Mouse (Mus musculus): ENCODE data around the gene Rpl31. TPM values are rescaled to one million over a fixed set of nuclear protein-coding genes. Genes with fewer than 3 reads are reported as not detected.

Gene Rpl31
- polyA plus RNA-seq, 1 experiment from 2014 or later: 453 TPM

GRCm38 (mm10) chr1:39389338-39389737, 21.7 kb downstream of the Rpl31 start:
- no peak for ATAC-seq (ENCODE audit: low FRiP score)
- Histone ChIP-seq H3K36me3 (replicated peaks) (no peaks in the 10 kb centered on the region), H3K9ac (no peak overlapping the region), H3K4me3 (replicated peaks) (no peak overlapping the region), H3K4me2 (no peak overlapping the region), H3K9me3 (no peaks in the 10 kb centered on the region), H3K4me1 (peaks cover 5% of the 10 kb centered on the region; the same call in 1 of the 2 replicates), H3K27ac (no peak overlapping the region), H3K27me3 (0 out of 2 replicates have a peak, but pooled peaks cover 5% of the 10 kb centered on the region)
- WGBS: 94% methylated on average over 11 of the region's 11 CpGs

- Histone ChIP-seq H3K27ac (no peak overlapping the region), H3K9ac (no peak overlapping the region), H3K4me1 (peaks cover 5% of the 10 kb centered on the region; the same call in 1 of the 2 replicates), H3K4me2 (no peak overlapping the region), H3K27me3 (0 out of 2 replicates have a peak, but pooled peaks cover 5% of the 10 kb centered on the region), H3K4me3 (replicated peaks) (no peak overlapping the region), H3K9me3 (no peaks in the 10 kb centered on the region), H3K36me3 (replicated peaks) (no peaks in the 10 kb centered on the region)
- 88% methylated on average over 6 of the region's 6 CpGs for WGBS
- ATAC-seq (ENCODE audit: low FRiP score): 0 out of 2 replicates have a peak, but pooled peaks have one; percentile 17
These were observed 24.0 kb downstream of the Rpl31 start for GRCm38 (mm10) chr1:39391652-39392051.

GRCm38 (mm10) chr1:39392189-39392588, 24.5 kb downstream of the Rpl31 start:
- H3K9ac ChIP-seq: no peak overlapping the region
- H3K4me1 ChIP-seq: peaks cover 5% of the 10 kb centered on the region; the same call in 1 of the 2 replicates
- H3K4me2 ChIP-seq: no peak overlapping the region
- no peak overlapping the region for H3K27ac ChIP-seq
- 55% methylated on average over 3 of the region's 3 CpGs for WGBS
- no peak overlapping the region for H3K4me3 ChIP-seq (replicated peaks)
- H3K9me3 ChIP-seq: peaks cover 1% of the 10 kb centered on the region; the same call in 1 of the 2 replicates
- H3K36me3 ChIP-seq (replicated peaks): no peaks in the 10 kb centered on the region
- 0 out of 2 replicates have a peak, but pooled peaks have one; percentile 39 for ATAC-seq (ENCODE audit: low FRiP score)
- H3K27me3 ChIP-seq: 0 out of 2 replicates have a peak, but pooled peaks cover 5% of the 10 kb centered on the region

GRCm38 (mm10) chr1:39393217-39393867, 25.7 kb downstream of the Rpl31 start:
- WGBS: 93% methylated on average over 8 of the region's 8 CpGs

GRCm38 (mm10) chr1:39394096-39394495, 26.5 kb downstream of the Rpl31 start:
- H3K36me3 ChIP-seq (replicated peaks): 0 out of 2 replicates have a peak, but pooled peaks cover 4% of the 10 kb centered on the region
- H3K27me3 ChIP-seq: 0 out of 2 replicates have a peak, but pooled peaks cover 5% of the 10 kb centered on the region
- H3K9ac ChIP-seq: no peak overlapping the region
- no peak for ATAC-seq (ENCODE audit: low FRiP score)
- peaks cover 5% of the 10 kb centered on the region; the same call in 1 of the 2 replicates for H3K4me1 ChIP-seq
- no peak overlapping the region for H3K4me3 ChIP-seq (replicated peaks)
- WGBS: 80% methylated on average over 10 of the region's 10 CpGs
- peaks cover 3% of the 10 kb centered on the region; the same call in 1 of the 2 replicates for H3K9me3 ChIP-seq
- H3K4me2 ChIP-seq: no peak overlapping the region
- H3K27ac ChIP-seq: no peak overlapping the region

More at GRCm38 (mm10) chr1:39393217-39393867, 25.7 kb downstream of the Rpl31 start:
- H3K4me1 ChIP-seq: peaks cover 5% of the 10 kb centered on the region; the same call in 1 of the 2 replicates
- H3K36me3 ChIP-seq (replicated peaks): 0 out of 2 replicates have a peak, but pooled peaks cover 4% of the 10 kb centered on the region
- no peak overlapping the region for H3K27ac ChIP-seq
- 0 out of 2 replicates have a peak, but pooled peaks cover 5% of the 10 kb centered on the region for H3K27me3 ChIP-seq
- no peak overlapping the region for H3K4me3 ChIP-seq (replicated peaks)
- H3K4me2 ChIP-seq: no peak overlapping the region
- peaks cover 3% of the 10 kb centered on the region; the same call in 1 of the 2 replicates for H3K9me3 ChIP-seq
- no peak for ATAC-seq (ENCODE audit: low FRiP score)
- H3K9ac ChIP-seq: no peak overlapping the region

GRCm38 (mm10) chr1:39394650-39395049, 27.0 kb downstream of the Rpl31 start:
- WGBS: 82% methylated on average over 3 of the region's 3 CpGs

GRCm38 (mm10) chr1:39396347-39396746, 28.7 kb downstream of the Rpl31 start:
- Histone ChIP-seq H3K27ac (no peak overlapping the region), H3K27me3 (no peaks in the 10 kb centered on the region), H3K4me1 (no peaks in the 10 kb centered on the region), H3K9ac (no peak overlapping the region), H3K4me2 (no peak overlapping the region), H3K9me3 (peaks cover 3% of the 10 kb centered on the region; the same call in 1 of the 2 replicates), H3K36me3 (replicated peaks) (0 out of 2 replicates have a peak, but pooled peaks cover 4% of the 10 kb centered on the region), H3K4me3 (replicated peaks) (no peak overlapping the region)
- 88% methylated on average over 4 of the region's 4 CpGs for WGBS
- ATAC-seq (ENCODE audit: low FRiP score): no peak

More at GRCm38 (mm10) chr1:39394650-39395049, 27.0 kb downstream of the Rpl31 start:
- Histone ChIP-seq H3K9ac (no peak overlapping the region), H3K9me3 (peaks cover 3% of the 10 kb centered on the region; the same call in 1 of the 2 replicates), H3K36me3 (replicated peaks) (0 out of 2 replicates have a peak, but pooled peaks cover 4% of the 10 kb centered on the region), H3K27ac (no peak overlapping the region), H3K4me3 (replicated peaks) (no peak overlapping the region), H3K4me2 (no peak overlapping the region), H3K27me3 (0 out of 2 replicates have a peak, but pooled peaks cover 5% of the 10 kb centered on the region), H3K4me1 (peaks cover 5% of the 10 kb centered on the region; the same call in 1 of the 2 replicates)
- no peak for ATAC-seq (ENCODE audit: low FRiP score)

- Histone ChIP-seq H3K27ac (no peak overlapping the region), H3K27me3 (no peaks in the 10 kb centered on the region), H3K4me2 (no peak overlapping the region), H3K9me3 (peaks cover 3% of the 10 kb centered on the region; the same call in 1 of the 2 replicates), H3K9ac (no peak overlapping the region), H3K4me1 (no peaks in the 10 kb centered on the region), H3K4me3 (replicated peaks) (no peak overlapping the region), H3K36me3 (replicated peaks) (0 out of 2 replicates have a peak, but pooled peaks cover 4% of the 10 kb centered on the region)
- WGBS: 94% methylated on average over 6 of the region's 6 CpGs
- ATAC-seq (ENCODE audit: low FRiP score): no peak
These were observed 30.6 kb downstream of the Rpl31 start for GRCm38 (mm10) chr1:39398284-39398683.

- H3K36me3 ChIP-seq (replicated peaks): 0 out of 2 replicates have a peak, but pooled peaks cover 4% of the 10 kb centered on the region
- H3K9me3 ChIP-seq: peaks cover 3% of the 10 kb centered on the region; the same call in 1 of the 2 replicates
- WGBS: 86% methylated on average over 4 of the region's 4 CpGs
- no peak overlapping the region for H3K27ac ChIP-seq
- no peak for ATAC-seq (ENCODE audit: low FRiP score)
- no peak overlapping the region for H3K4me2 ChIP-seq
- no peak overlapping the region for H3K4me3 ChIP-seq (replicated peaks)
- no peaks in the 10 kb centered on the region for H3K4me1 ChIP-seq
- no peak overlapping the region for H3K9ac ChIP-seq
- H3K27me3 ChIP-seq: no peaks in the 10 kb centered on the region
These were observed 31.6 kb downstream of the Rpl31 start for GRCm38 (mm10) chr1:39399228-39399627.

GRCm38 (mm10) chr1:39400173-39400572, 32.5 kb downstream of the Rpl31 start:
- Histone ChIP-seq H3K27me3 (no peaks in the 10 kb centered on the region), H3K4me3 (replicated peaks) (no peak overlapping the region), H3K4me1 (no peaks in the 10 kb centered on the region), H3K9ac (no peak overlapping the region), H3K4me2 (no peak overlapping the region), H3K27ac (no peak overlapping the region), H3K36me3 (replicated peaks) (0 out of 2 replicates have a peak, but pooled peaks cover 4% of the 10 kb centered on the region), H3K9me3 (peaks cover 3% of the 10 kb centered on the region; the same call in 1 of the 2 replicates)
- WGBS: 89% methylated on average over 3 of the region's 3 CpGs
- ATAC-seq (ENCODE audit: low FRiP score): no peak

GRCm38 (mm10) chr1:39407108-39407507, 39.5 kb downstream of the Rpl31 start:
- no peak for ATAC-seq (ENCODE audit: low FRiP score)
- H3K4me1 ChIP-seq: no peaks in the 10 kb centered on the region
- no peaks in the 10 kb centered on the region for H3K27me3 ChIP-seq
- no peaks in the 10 kb centered on the region for H3K36me3 ChIP-seq (replicated peaks)
- no peak overlapping the region for H3K9ac ChIP-seq
- no peaks in the 10 kb centered on the region for H3K9me3 ChIP-seq
- no peak overlapping the region for H3K4me2 ChIP-seq
- H3K27ac ChIP-seq: no peak overlapping the region
- WGBS: 89% methylated on average over 4 of the region's 4 CpGs
- no peak overlapping the region for H3K4me3 ChIP-seq (replicated peaks)

GRCm38 (mm10) chr1:39408123-39408522, 40.5 kb downstream of the Rpl31 start:
- Histone ChIP-seq H3K4me1 (no peaks in the 10 kb centered on the region), H3K27ac (no peak overlapping the region), H3K4me3 (replicated peaks) (no peak overlapping the region), H3K9ac (no peak overlapping the region), H3K9me3 (no peaks in the 10 kb centered on the region), H3K36me3 (replicated peaks) (no peaks in the 10 kb centered on the region), H3K4me2 (no peak overlapping the region), H3K27me3 (no peaks in the 10 kb centered on the region)
- ATAC-seq (ENCODE audit: low FRiP score): no peak
- 92% methylated on average over 6 of the region's 6 CpGs for WGBS

Data from forebrain, embryonic 12.5 days (tissue).